Mouse (Mus musculus): ENCODE results near the gene Hba-a2. TPM values are rescaled to one million over a fixed set of nuclear protein-coding genes. Genes with fewer than 3 reads are reported as not detected.

Gene Hba-a2
- polyA plus RNA-seq, 1 experiment from 2014 or later = 3,755 TPM

GRCm38 (mm10) chr11:32339131-32339531 is 42.8 kb downstream of the Hba-a2 start:
- Histone ChIP-seq H3K4me1 (peaks cover 13% of the 10 kb centered on the region), H3K36me3 (replicated peaks) (no peaks in the 10 kb centered on the region), H3K27ac (replicated peaks) (no peak overlapping the region), H3K27me3 (replicated peaks; ENCODE audit: low read depth, poor library complexity, severe bottlenecking) (0 out of 2 replicates have a peak, but pooled peaks cover 4% of the 10 kb centered on the region), H3K9me3 (no peaks in the 10 kb centered on the region; the same call in 1 of the 2 replicates), H3K4me3 (no peak overlapping the region)
- 59% methylated on average over 2 of the region's 2 CpGs for WGBS
- no peak for DNase-seq (ENCODE audit: low spot score)

DNA sequence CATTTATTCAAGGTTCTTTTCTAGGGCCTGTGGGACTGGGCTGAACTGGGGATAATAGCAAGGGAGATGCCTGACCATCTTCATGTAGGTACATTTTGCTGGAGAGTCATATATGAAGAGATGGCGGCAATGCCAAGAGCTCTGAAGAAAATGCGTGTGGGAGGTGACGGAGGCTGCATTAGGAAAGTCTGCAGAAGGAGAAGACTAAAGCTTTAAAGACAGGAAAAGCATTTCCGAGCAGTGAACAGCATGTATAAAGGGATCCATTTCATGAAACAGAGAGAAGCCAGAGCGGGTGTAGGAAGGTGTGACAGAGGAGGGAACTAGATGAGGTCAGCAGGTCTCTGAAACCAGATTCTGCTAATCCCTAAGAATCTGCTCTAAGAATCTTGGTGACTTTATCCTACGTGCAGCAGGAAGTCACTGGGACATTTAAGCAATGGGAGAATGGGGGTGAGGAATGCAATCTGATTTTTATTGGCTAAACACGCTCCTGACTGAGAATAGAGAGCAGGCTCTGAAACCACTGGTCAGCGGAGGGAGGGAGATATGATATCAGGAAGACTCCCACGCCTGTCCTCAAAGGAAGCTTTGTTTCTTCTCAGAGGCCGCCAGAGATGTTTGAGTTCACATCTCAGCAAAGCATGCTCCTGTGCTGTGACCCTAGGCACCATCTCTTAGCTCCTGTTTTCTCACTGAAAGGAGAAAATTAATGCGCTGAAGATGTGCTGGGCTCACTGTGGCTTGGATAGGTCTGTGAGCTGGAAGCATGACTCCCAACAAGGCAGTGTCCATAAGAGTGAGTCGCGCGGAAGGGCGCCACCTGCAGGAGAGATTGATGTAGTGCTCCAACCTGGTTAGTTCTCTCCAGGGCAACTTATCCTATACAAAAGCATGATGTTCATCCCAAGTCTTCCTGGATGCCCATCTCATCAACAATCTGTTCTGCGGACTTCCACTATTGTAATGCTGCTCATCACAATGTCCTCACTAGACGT is 44.5 kb downstream of the Hba-a2 start:
- WGBS = 41% methylated on average over 17 of the region's 17 CpGs
- Histone ChIP-seq H3K27me3 (replicated peaks; ENCODE audit: low read depth, poor library complexity, severe bottlenecking) (0 out of 2 replicates have a peak, but pooled peaks cover 4% of the 10 kb centered on the region), H3K36me3 (replicated peaks) (no peaks in the 10 kb centered on the region), H3K4me3 (0 out of 2 replicates have a peak overlapping the region, but pooled peaks have one; percentile 11), H3K9me3 (no peaks in the 10 kb centered on the region; the same call in 1 of the 2 replicates), H3K27ac (replicated peaks) (0 out of 2 replicates have a peak overlapping the region, but pooled peaks have one; percentile 44), H3K4me1 (peaks cover 13% of the 10 kb centered on the region)
- DNase-seq (ENCODE audit: low spot score) = peak; percentile 81

GRCm38 (mm10) chr11:32342770-32343191 is 46.5 kb downstream of the Hba-a2 start:
- H3K4me1 ChIP-seq = peaks cover 23% of the 10 kb centered on the region
- H3K4me3 ChIP-seq = no peak overlapping the region
- H3K9me3 ChIP-seq = no peaks in the 10 kb centered on the region
- 0 out of 2 replicates have a peak, but pooled peaks cover 13% of the 10 kb centered on the region for H3K27me3 ChIP-seq (replicated peaks; ENCODE audit: low read depth, poor library complexity, severe bottlenecking)
- peak; percentile 45 for DNase-seq (ENCODE audit: low spot score)
- 7% methylated on average over 2 of the region's 2 CpGs for WGBS
- H3K36me3 ChIP-seq (replicated peaks) = no peaks in the 10 kb centered on the region
- no peak overlapping the region for H3K27ac ChIP-seq (replicated peaks)

- no peak overlapping the region for H3K27ac ChIP-seq (replicated peaks)
- WGBS = 87% methylated on average over 1 of the region's 1 CpGs
- 0 out of 2 replicates have a peak, but pooled peaks cover 13% of the 10 kb centered on the region for H3K27me3 ChIP-seq (replicated peaks; ENCODE audit: low read depth, poor library complexity, severe bottlenecking)
- H3K4me3 ChIP-seq = no peak overlapping the region
- no peaks in the 10 kb centered on the region for H3K9me3 ChIP-seq
- H3K36me3 ChIP-seq (replicated peaks) = no peaks in the 10 kb centered on the region
- no peak for DNase-seq (ENCODE audit: low spot score)
- H3K4me1 ChIP-seq = peaks cover 29% of the 10 kb centered on the region
Observed at GRCm38 (mm10) chr11:32343350-32343749, 47.1 kb downstream of the Hba-a2 start.

GRCm38 (mm10) chr11:32345504-32346297 is 49.4 kb downstream of the Hba-a2 start:
- H3K9me3 ChIP-seq = no peaks in the 10 kb centered on the region
- no peak overlapping the region for H3K27ac ChIP-seq (replicated peaks)
- WGBS = 82% methylated on average over 6 of the region's 6 CpGs
- H3K36me3 ChIP-seq (replicated peaks) = peaks cover 13% of the 10 kb centered on the region
- H3K27me3 ChIP-seq (replicated peaks; ENCODE audit: low read depth, poor library complexity, severe bottlenecking) = 0 out of 2 replicates have a peak, but pooled peaks cover 13% of the 10 kb centered on the region
- no peak for DNase-seq (ENCODE audit: low spot score)
- H3K4me3 ChIP-seq = no peak overlapping the region
- H3K4me1 ChIP-seq = peaks cover 44% of the 10 kb centered on the region

Other genes with a start within 250 kb of the Hba-a2 start
- gene Il9r, start 96.2 kb upstream of the Hba-a2 start, polyA plus RNA-seq (2016; fragmentation: Nextera tagmentation; extraction: Ambion mirVana) = 0.05 TPM in 1 of 2 replicates, not detected in the other
- gene Snrnp25, start 91.1 kb upstream of the Hba-a2 start, polyA plus RNA-seq (2016; fragmentation: Nextera tagmentation; extraction: Ambion mirVana) = 102 and 106 TPM in 2 replicates
- 32.2 and 33.1 TPM in 2 replicates for gene Rhbdf1, start 74.2 kb upstream of the Hba-a2 start, polyA plus RNA-seq (2016; fragmentation: Nextera tagmentation; extraction: Ambion mirVana)
- 31.3 and 33.2 TPM in 2 replicates for gene Mpg, start 70.0 kb upstream of the Hba-a2 start, polyA plus RNA-seq (2016; fragmentation: Nextera tagmentation; extraction: Ambion mirVana)
- 45.9 and 47.8 TPM in 2 replicates for gene Nprl3, start 28.8 kb upstream of the Hba-a2 start, polyA plus RNA-seq (2016; fragmentation: Nextera tagmentation; extraction: Ambion mirVana)
- gene Hba-x, start 20.1 kb upstream of the Hba-a2 start, polyA plus RNA-seq (2016; fragmentation: Nextera tagmentation; extraction: Ambion mirVana) = 2,457 and 2,745 TPM in 2 replicates
- 1,672 and 2,000 TPM in 2 replicates for gene Hba-a1, start 13.0 kb upstream of the Hba-a2 start, polyA plus RNA-seq (2016; fragmentation: Nextera tagmentation; extraction: Ambion mirVana)
- gene Hbq1b, start 9.5 kb upstream of the Hba-a2 start, polyA plus RNA-seq (2016; fragmentation: Nextera tagmentation; extraction: Ambion mirVana) = 3.9 and 6.1 TPM in 2 replicates
- not detected in 2 replicates for gene Hbq1a, start 3.6 kb downstream of the Hba-a2 start, polyA plus RNA-seq (2016; fragmentation: Nextera tagmentation; extraction: Ambion mirVana)
- 28.3 and 29.6 TPM in 2 replicates for gene Sh3pxd2b, start 51.3 kb downstream of the Hba-a2 start, polyA plus RNA-seq (2016; fragmentation: Nextera tagmentation; extraction: Ambion mirVana)
- 75.2 and 84.0 TPM in 2 replicates for gene Ubtd2, start 158.9 kb downstream of the Hba-a2 start, polyA plus RNA-seq (2016; fragmentation: Nextera tagmentation; extraction: Ambion mirVana)
- 0.39 TPM in 1 of 2 replicates, not detected in the other for gene Efcab9, start 235.6 kb downstream of the Hba-a2 start, polyA plus RNA-seq (2016; fragmentation: Nextera tagmentation; extraction: Ambion mirVana)
- gene Stk10, start 236.8 kb downstream of the Hba-a2 start, polyA plus RNA-seq (2016; fragmentation: Nextera tagmentation; extraction: Ambion mirVana) = 2.2 and 3.0 TPM in 2 replicates